Mouse (Mus musculus): ENCODE results near the gene Arntl. TPM values are rescaled to one million over a fixed set of nuclear protein-coding genes. Genes with fewer than 3 reads are reported as not detected.
A peak's percentile ranks its signal among the peaks of the same experiment; 100 is the strongest.

Gene Arntl
- total and polyA plus RNA-seq, 3 experiments = 2.6 to 4.6 (median 3.3) TPM

- dilution Hi-C loops (cut with MboI; ENCODE audit: extremely low pct_ligation_motif_present, extremely low pct_unique_long_range_greater_than_20kb, low sequenced_read_pairs) (no loop called here), in situ Hi-C loops (cut with MboI; ENCODE audit: low pct_ligation_motif_present, low pct_unique_long_range_greater_than_20kb, low sequenced_read_pairs) (no loop called here)
- peak; percentile 48 for DNase-seq (ENCODE audit: extremely low read depth)
- Histone ChIP-seq H3K27ac (ENCODE audit: insufficient read depth, low read depth) (no peak overlapping the region), H3K36me3 (replicated peaks in 1 of 2; ENCODE audit: control insufficient read depth in 1 of 2, insufficient read depth in 1 of 2, low read length in 1 of 2) (peaks cover 7 to 48% of the 10 kb centered on the region in 2 experiments), H3K79me2 (replicated peaks; ENCODE audit: control insufficient read depth, extremely low read depth, insufficient read depth, poor library complexity, severe bottlenecking) (no peaks in the 10 kb centered on the region), H3K9me3 (replicated peaks; ENCODE audit: low read length) (no peaks in the 10 kb centered on the region), H3K4me1 (ENCODE audit: control insufficient read depth in 1 of 2, insufficient read depth in 2 of 2) (peaks cover 0 to 15% of the 10 kb centered on the region in 2 experiments; a peak in 2 of 4 replicates), H3K27me3 (replicated peaks) (no peaks in the 10 kb centered on the region), H3K4me2 (ENCODE audit: insufficient read depth, low read depth, poor library complexity, severe bottlenecking) (no peak overlapping the region), H3K9ac (ENCODE audit: insufficient read depth, low read depth) (no peak overlapping the region), H3K4me3 (replicated peaks in 1 of 3; ENCODE audit: low read depth in 2 of 3, low read length in 2 of 3, poor library complexity in 1 of 3) (no peak overlapping the region)
- TF ChIP-seq JUND (conservative IDR thresholded peaks at IDR 0.05; ENCODE audit: low read depth, low read length) (no peak), MAZ (IDR thresholded peaks at IDR 0.05; ENCODE audit: low read depth, low read length) (no peak), POLR2AphosphoS2 (IDR thresholded peaks at IDR 0.05; ENCODE audit: low read depth, low read length) (no peak), TCF12 (IDR thresholded peaks at IDR 0.05; ENCODE audit: low read depth, low read length) (no peak), USF1 (IDR thresholded peaks at IDR 0.05; ENCODE audit: low read depth, low read length) (no peak), KAT2A (IDR thresholded peaks at IDR 0.05; ENCODE audit: insufficient replicate concordance, low read length) (no peak), ZNF384 (IDR thresholded peaks at IDR 0.05; ENCODE audit: low read depth, low read length) (no peak), MXI1 (IDR thresholded peaks at IDR 0.05; ENCODE audit: low read depth, low read length) (no peak), RCOR1 (conservative IDR thresholded peaks at IDR 0.05; ENCODE audit: low read depth, low read length) (no peak), CHD2 (IDR thresholded peaks at IDR 0.05; ENCODE audit: low read length) (no peak), ETS1 (conservative IDR thresholded peaks at IDR 0.05; ENCODE audit: low read depth, low read length) (no peak), ZC3H11A (IDR thresholded peaks at IDR 0.05; ENCODE audit: low read depth, low read length) (no peak), HCFC1 (IDR thresholded peaks at IDR 0.05; ENCODE audit: low read depth, low read length) (no peak), IRF4 (IDR thresholded peaks at IDR 0.05; ENCODE audit: low read depth, low read length) (no peak)
Observed at GRCm38 (mm10) chr7:113289211-113289610, 81.9 kb downstream of the Arntl start.

GRCm38 (mm10) chr7:113291741-113292140 lies 84.5 kb downstream of the Arntl start:
- H3K27me3 ChIP-seq (replicated peaks) = no peaks in the 10 kb centered on the region
- H3K4me3 ChIP-seq (replicated peaks in 1 of 3; ENCODE audit: low read depth in 2 of 3, low read length in 2 of 3, poor library complexity in 1 of 3) = no peak overlapping the region
- TF ChIP-seq CHD1 (IDR thresholded peaks at IDR 0.05; ENCODE audit: low read depth, low read length) (no peak), ZMIZ1 (IDR thresholded peaks at IDR 0.05; ENCODE audit: low read depth, low read length) (no peak), CHD2 (IDR thresholded peaks at IDR 0.05; ENCODE audit: low read length) (no peak), MAZ (IDR thresholded peaks at IDR 0.05; ENCODE audit: low read depth, low read length) (no peak), MEF2A (IDR thresholded peaks at IDR 0.05; ENCODE audit: borderline replicate concordance, low read depth, low read length) (no peak), KAT2A (IDR thresholded peaks at IDR 0.05; ENCODE audit: insufficient replicate concordance, low read length) (no peak)
- no peak overlapping the region for H3K9ac ChIP-seq (ENCODE audit: insufficient read depth, low read depth)
- dilution Hi-C loops (cut with MboI; ENCODE audit: extremely low pct_ligation_motif_present, extremely low pct_unique_long_range_greater_than_20kb, low sequenced_read_pairs) (no loop called here), in situ Hi-C loops (cut with MboI; ENCODE audit: low pct_ligation_motif_present, low pct_unique_long_range_greater_than_20kb, low sequenced_read_pairs) (no loop called here)
- H3K36me3 ChIP-seq (replicated peaks in 1 of 2; ENCODE audit: control insufficient read depth in 1 of 2, insufficient read depth in 1 of 2, low read length in 1 of 2) = peaks cover 3 to 43% of the 10 kb centered on the region in 2 experiments
- no peaks in the 10 kb centered on the region for H3K79me2 ChIP-seq (replicated peaks; ENCODE audit: control insufficient read depth, extremely low read depth, insufficient read depth, poor library complexity, severe bottlenecking)
- H3K4me1 ChIP-seq (ENCODE audit: control insufficient read depth in 1 of 2, insufficient read depth in 2 of 2) = peaks cover 0 to 26% of the 10 kb centered on the region in 2 experiments; a peak in 2 of 4 replicates
- no peak overlapping the region for H3K4me2 ChIP-seq (ENCODE audit: insufficient read depth, low read depth, poor library complexity, severe bottlenecking)
- no peaks in the 10 kb centered on the region for H3K9me3 ChIP-seq (replicated peaks; ENCODE audit: low read length)
- no peak for DNase-seq (ENCODE audit: extremely low read depth)
- H3K27ac ChIP-seq (ENCODE audit: insufficient read depth, low read depth) = no peak overlapping the region
